Mouse (Mus musculus) lung, embryonic 15.5 days (tissue): Measurements from ENCODE around the gene Gm9767. TPM values are rescaled to one million over a fixed set of nuclear protein-coding genes. Genes with fewer than 3 reads are reported as not detected.

Experiments
- ATAC-seq: fragments of 200-750 bp; cut with Nextera tagmentation; 2 replicates; pipeline ENCODE4 v1.8.0; 2017; ENCODE audit warnings: moderate number of reproducible peaks, borderline replicate concordance; ENCODE audit not compliant: low FRiP score, low TSS enrichment; ENCODE audit errors: extremely low read depth
- H3K27ac ChIP-seq: fragments of 300-500 bp; sonication (generic); 2 replicates; pipeline ENCODE4 v1.5.1; 2015; ENCODE audit warnings: moderate library complexity, mild to moderate bottlenecking, inconsistent platforms
- H3K27me3 ChIP-seq: fragments of 300-500 bp; sonication (generic); 2 replicates; pipeline ENCODE4 v1.6.1; 2015; ENCODE audit warnings: inconsistent platforms
- H3K36me3 ChIP-seq: fragments of 300-500 bp; sonication (generic); 2 replicates; pipeline ENCODE4 v1.6.1; 2015; ENCODE audit warnings: inconsistent platforms
- H3K4me1 ChIP-seq: fragments of 300-500 bp; sonication (generic); 2 replicates; pipeline ENCODE4 v1.6.1; 2015; ENCODE audit warnings: inconsistent platforms
- H3K4me2 ChIP-seq: fragments of 300-500 bp; sonication (generic); 2 replicates; pipeline ENCODE4 v1.6.1; 2015; ENCODE audit warnings: inconsistent platforms, mild to moderate bottlenecking, moderate library complexity
- H3K4me3 ChIP-seq: fragments of 300-500 bp; sonication (generic); 2 replicates; pipeline ENCODE4 v1.5.1; 2015; ENCODE audit warnings: mild to moderate bottlenecking, inconsistent platforms
- H3K9ac ChIP-seq: fragments of 300-500 bp; sonication (generic); 2 replicates; pipeline ENCODE4 v1.6.1; 2015; ENCODE audit warnings: inconsistent platforms
- H3K9me3 ChIP-seq: fragments of 300-500 bp; sonication (generic); 2 replicates; pipeline ENCODE4 v1.6.1; 2016; ENCODE audit warnings: inconsistent platforms
- WGBS: fragments of 180-500 bp; shearing (Covaris S2); methylation state at CpG from one replicate; pipeline ENCODE4 v1.1.7; 2015; 5-methylcytosine and 5-hydroxymethylcytosine counted together
- polyA plus RNA-seq: library from polyadenylated mRNA; unstranded; fragments of >200 nt; fragmentation: Nextera tagmentation; extraction: Ambion mirVana; gene quantifications from 2 replicates; pipeline ENCODE4 v1.2.1, GENCODE M21; 2015

Gene Gm9767
- polyA plus RNA-seq, 1 experiment from 2014 or later, result not detected

DNA sequence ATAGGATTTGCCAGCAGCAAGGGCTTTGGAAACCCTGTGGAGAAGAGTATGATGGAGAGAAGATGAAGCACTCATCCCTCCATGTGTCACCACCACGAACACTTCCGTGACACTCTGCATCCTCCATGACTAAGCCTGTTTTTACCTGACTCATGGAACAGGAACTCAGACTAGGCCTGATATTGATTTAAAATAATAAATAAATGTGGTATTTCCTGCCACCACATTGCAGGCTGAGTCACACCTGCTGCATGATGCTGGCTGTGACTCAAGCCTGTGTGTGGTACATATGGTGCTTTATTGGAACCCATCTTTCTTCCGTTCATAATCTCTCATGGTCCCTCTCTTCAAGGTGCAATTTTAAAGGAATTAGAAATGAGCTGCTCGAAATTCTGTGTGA lies 36.4 kb downstream of the Gm9767 start:
- Histone ChIP-seq H3K4me3 (no peak overlapping the region), H3K9ac (no peak overlapping the region), H3K27ac (no peak overlapping the region), H3K4me1 (no peaks in the 10 kb centered on the region), H3K36me3 (no peaks in the 10 kb centered on the region), H3K4me2 (no peak overlapping the region), H3K27me3 (no peaks in the 10 kb centered on the region), H3K9me3 (no peaks in the 10 kb centered on the region)
- 78% methylated on average over 4 of the region's 4 CpGs for WGBS
- no peak for ATAC-seq

DNA sequence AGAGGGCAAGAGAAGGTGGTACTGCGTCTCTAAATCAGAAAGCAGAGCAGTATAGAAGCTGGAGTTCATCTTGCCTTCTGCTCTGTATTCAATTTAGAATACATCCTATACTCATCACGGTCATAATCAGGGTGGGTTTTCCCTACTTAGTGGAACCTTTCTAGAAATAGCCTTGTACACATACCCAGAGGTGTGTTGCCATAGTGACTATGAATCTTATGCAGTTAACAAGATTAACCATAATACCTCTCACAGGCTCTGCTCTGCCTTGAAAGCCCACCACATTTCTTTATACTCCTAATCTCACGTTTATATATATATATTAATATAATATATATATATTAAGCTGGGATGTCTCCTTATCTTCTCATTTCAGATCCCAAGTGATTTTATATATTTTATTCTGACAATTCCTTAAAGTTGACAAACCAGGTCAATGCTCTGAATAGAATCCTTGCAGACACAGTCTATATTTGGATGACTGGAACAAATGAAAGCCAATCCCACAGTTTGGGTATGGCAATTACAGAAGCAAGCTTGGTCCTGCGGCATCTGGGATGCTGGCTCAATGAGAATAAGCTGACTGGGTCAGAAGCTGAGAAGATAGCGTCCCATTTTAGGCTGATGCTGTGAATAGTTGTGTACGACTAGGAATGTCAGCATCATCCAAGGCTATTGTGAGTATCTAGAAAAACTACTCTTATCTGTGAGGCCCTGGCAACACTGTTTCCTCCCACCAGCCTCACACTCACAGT lies 41.2 kb downstream of the Gm9767 start:
- Histone ChIP-seq H3K36me3 (no peaks in the 10 kb centered on the region), H3K4me1 (no peaks in the 10 kb centered on the region), H3K9me3 (no peaks in the 10 kb centered on the region), H3K27me3 (no peaks in the 10 kb centered on the region), H3K27ac (no peak overlapping the region), H3K4me3 (no peak overlapping the region), H3K4me2 (no peak overlapping the region), H3K9ac (no peak overlapping the region)
- WGBS, result 86% methylated on average over 6 of the region's 6 CpGs
- ATAC-seq, result no peak

DNA sequence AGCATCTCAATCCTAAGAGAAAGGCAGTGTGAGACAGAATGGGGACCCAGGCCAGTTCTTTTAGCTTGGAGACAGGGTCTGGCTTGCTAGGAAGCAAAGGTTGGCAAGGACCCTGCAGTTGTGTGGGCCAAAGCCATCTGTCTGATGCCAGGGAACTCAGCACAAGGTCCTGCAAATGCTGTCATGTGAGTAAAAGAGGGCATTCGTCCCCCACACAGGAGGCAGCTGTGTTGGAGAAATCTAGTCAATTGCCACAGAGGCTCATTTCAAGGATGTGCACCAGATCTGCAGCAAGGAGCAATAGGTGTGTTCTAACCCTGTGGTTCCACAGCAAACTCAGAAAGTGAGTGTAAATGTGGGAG lies 41.7 kb downstream of the Gm9767 start:
- no peaks in the 10 kb centered on the region for H3K4me1 ChIP-seq
- H3K4me2 ChIP-seq, result no peak overlapping the region
- 58% methylated on average over 1 of the region's 1 CpGs for WGBS
- no peak overlapping the region for H3K4me3 ChIP-seq
- H3K27me3 ChIP-seq, result no peaks in the 10 kb centered on the region
- H3K9me3 ChIP-seq, result no peaks in the 10 kb centered on the region
- no peak for ATAC-seq
- no peaks in the 10 kb centered on the region for H3K36me3 ChIP-seq
- H3K9ac ChIP-seq, result no peak overlapping the region
- no peak overlapping the region for H3K27ac ChIP-seq

Other genes with a start within 250 kb of the Gm9767 start
- gene Tmem200a, start 797 bp downstream of the Gm9767 start, polyA plus RNA-seq, result 4.4 and 6.7 TPM in 2 replicates
- 0.28 and 0.30 TPM in 2 replicates for gene Samd3, start 151.5 kb downstream of the Gm9767 start, polyA plus RNA-seq